Mouse (Mus musculus): ENCODE data around the gene Olfr698. TPM values are rescaled to one million over a fixed set of nuclear protein-coding genes. Genes with fewer than 3 reads are reported as not detected.
"Not testable (repeated sequence)": the region's sequence is repeated elsewhere in the genome, so short reads cannot be mapped to it uniquely, and the experiment has no call there.

Gene Olfr698
- polyA plus RNA-seq, 2 experiments, result not detected

- TF ChIP-seq POLR2A (IDR thresholded peaks at IDR 0.05; ENCODE audit: borderline replicate concordance, extremely low read depth, insufficient read depth, insufficient read length), result no peak
- Histone ChIP-seq H3K4me3 (replicated peaks; ENCODE audit: low read length) (no peak within 1 kb of the TSS), H3K9ac (ENCODE audit: low read depth, low read length, severe bottlenecking) (no peak within 1 kb of the TSS), H3K27me3 (ENCODE audit: control insufficient read depth, insufficient read depth, low read length) (no peaks in the 10 kb centered on the region), H3K4me2 (replicated peaks; ENCODE audit: low read depth, low read length, severe bottlenecking) (no peak within 1 kb of the TSS), H3K27ac (replicated peaks; ENCODE audit: low read depth, low read length) (no peak within 1 kb of the TSS), H3K4me1 (ENCODE audit: control insufficient read depth, insufficient read depth, low read length) (no peaks in the 10 kb centered on the region), H3K36me3 (ENCODE audit: control insufficient read depth, insufficient read depth, low read length) (no peaks in the 10 kb centered on the region), H3K9me3 (ENCODE audit: control insufficient read depth, low read length) (no peaks in the 10 kb centered on the region)
- DNase-seq (ENCODE audit: low spot score), result no peak
- ATAC-seq (ENCODE audit: low FRiP score, low read depth), result no peak
- 77% methylated on average over 1 of the region's 1 CpGs for WGBS
Measured at GRCm38 (mm10) chr7:106742343-106742742, 12.9 kb downstream of the Olfr698 start, which contains the start of gene Olfr697. Olfr697 (minus strand) TSS chr7:106742443.

- TF ChIP-seq POLR2A (IDR thresholded peaks at IDR 0.05; ENCODE audit: borderline replicate concordance, extremely low read depth, insufficient read depth, insufficient read length), result no peak
- no peak overlapping the region for H3K9ac ChIP-seq (ENCODE audit: low read depth, low read length, severe bottlenecking)
- no peak for ATAC-seq (ENCODE audit: low FRiP score, low read depth)
- H3K4me2 ChIP-seq (replicated peaks; ENCODE audit: low read depth, low read length, severe bottlenecking), result no peak overlapping the region
- no peak for DNase-seq (ENCODE audit: low spot score)
- H3K4me3 ChIP-seq (replicated peaks; ENCODE audit: low read length), result no peak overlapping the region
- H3K36me3 ChIP-seq (ENCODE audit: control insufficient read depth, insufficient read depth, low read length), result no peaks in the 10 kb centered on the region
- no peaks in the 10 kb centered on the region for H3K4me1 ChIP-seq (ENCODE audit: control insufficient read depth, insufficient read depth, low read length)
- no peak overlapping the region for H3K27ac ChIP-seq (replicated peaks; ENCODE audit: low read depth, low read length)
- H3K27me3 ChIP-seq (ENCODE audit: control insufficient read depth, insufficient read depth, low read length), result no peaks in the 10 kb centered on the region
- H3K9me3 ChIP-seq (ENCODE audit: control insufficient read depth, low read length), result no peaks in the 10 kb centered on the region
Measured at GRCm38 (mm10) chr7:106737028-106737427, 18.2 kb downstream of the Olfr698 start.

- Histone ChIP-seq H3K27ac (replicated peaks; ENCODE audit: low read depth, low read length) (no peak overlapping the region), H3K36me3 (ENCODE audit: control insufficient read depth, insufficient read depth, low read length) (no peaks in the 10 kb centered on the region), H3K4me2 (replicated peaks; ENCODE audit: low read depth, low read length, severe bottlenecking) (no peak overlapping the region), H3K4me3 (replicated peaks; ENCODE audit: low read length) (no peak overlapping the region), H3K9ac (ENCODE audit: low read depth, low read length, severe bottlenecking) (no peak overlapping the region), H3K4me1 (ENCODE audit: control insufficient read depth, insufficient read depth, low read length) (no peaks in the 10 kb centered on the region), H3K27me3 (ENCODE audit: control insufficient read depth, insufficient read depth, low read length) (no peaks in the 10 kb centered on the region), H3K9me3 (ENCODE audit: control insufficient read depth, low read length) (no peaks in the 10 kb centered on the region)
- DNase-seq (ENCODE audit: low spot score), result no peak
- WGBS, result 24% methylated on average over 2 of the region's 2 CpGs
- TF ChIP-seq POLR2A (IDR thresholded peaks at IDR 0.05; ENCODE audit: borderline replicate concordance, extremely low read depth, insufficient read depth, insufficient read length), result no peak
- no peak for ATAC-seq (ENCODE audit: low FRiP score, low read depth)
Measured at GRCm38 (mm10) chr7:106733717-106734116, 21.5 kb downstream of the Olfr698 start.

- not testable (repeated sequence) for ATAC-seq (ENCODE audit: low FRiP score, low read depth); H3K9me3 ChIP-seq (ENCODE audit: control insufficient read depth, low read length); H3K27me3 ChIP-seq (ENCODE audit: control insufficient read depth, insufficient read depth, low read length); H3K4me3 ChIP-seq (replicated peaks; ENCODE audit: low read length); H3K4me2 ChIP-seq (replicated peaks; ENCODE audit: low read depth, low read length, severe bottlenecking); DNase-seq (ENCODE audit: low spot score); H3K27ac ChIP-seq (replicated peaks; ENCODE audit: low read depth, low read length); H3K4me1 ChIP-seq (ENCODE audit: control insufficient read depth, insufficient read depth, low read length); H3K36me3 ChIP-seq (ENCODE audit: control insufficient read depth, insufficient read depth, low read length); H3K9ac ChIP-seq (ENCODE audit: low read depth, low read length, severe bottlenecking)
- WGBS, result 86% methylated on average over 2 of the region's 2 CpGs
Measured at GRCm38 (mm10) chr7:106725654-106726053, 29.5 kb downstream of the Olfr698 start.

GRCm38 (mm10) chr7:106716296-106716695 is 38.9 kb downstream of the Olfr698 start, which contains the start of gene Olfr695:
Olfr695 (minus strand) TSS chr7:106716396.
- ATAC-seq (ENCODE audit: low FRiP score, low read depth), result no peak
- no peak within 1 kb of the TSS for H3K4me3 ChIP-seq (replicated peaks; ENCODE audit: low read length)

GRCm38 (mm10) chr7:106711463-106711862 is 43.7 kb downstream of the Olfr698 start:
- 82% methylated on average over 6 of the region's 6 CpGs for WGBS
- no peaks in the 10 kb centered on the region for H3K27me3 ChIP-seq (ENCODE audit: control insufficient read depth, insufficient read depth, low read length)
- no peaks in the 10 kb centered on the region for H3K9me3 ChIP-seq (ENCODE audit: control insufficient read depth, low read length)
- no peak overlapping the region for H3K9ac ChIP-seq (ENCODE audit: low read depth, low read length, severe bottlenecking)
- DNase-seq (ENCODE audit: low spot score), result no peak
- no peak for ATAC-seq (ENCODE audit: low FRiP score, low read depth)
- no peaks in the 10 kb centered on the region for H3K4me1 ChIP-seq (ENCODE audit: control insufficient read depth, insufficient read depth, low read length)
- no peak overlapping the region for H3K4me2 ChIP-seq (replicated peaks; ENCODE audit: low read depth, low read length, severe bottlenecking)
- no peak overlapping the region for H3K4me3 ChIP-seq (replicated peaks; ENCODE audit: low read length)
- H3K36me3 ChIP-seq (ENCODE audit: control insufficient read depth, insufficient read depth, low read length), result no peaks in the 10 kb centered on the region
- no peak overlapping the region for H3K27ac ChIP-seq (replicated peaks; ENCODE audit: low read depth, low read length)
- TF ChIP-seq POLR2A (IDR thresholded peaks at IDR 0.05; ENCODE audit: borderline replicate concordance, extremely low read depth, insufficient read depth, insufficient read length), result no peak

More at GRCm38 (mm10) chr7:106716296-106716695, 38.9 kb downstream of the Olfr698 start, which contains the start of gene Olfr695:
- Histone ChIP-seq H3K27ac (replicated peaks; ENCODE audit: low read depth, low read length) (no peak within 1 kb of the TSS), H3K4me2 (replicated peaks; ENCODE audit: low read depth, low read length, severe bottlenecking) (no peak within 1 kb of the TSS), H3K4me1 (ENCODE audit: control insufficient read depth, insufficient read depth, low read length) (no peaks in the 10 kb centered on the region), H3K9me3 (ENCODE audit: control insufficient read depth, low read length) (no peaks in the 10 kb centered on the region), H3K36me3 (ENCODE audit: control insufficient read depth, insufficient read depth, low read length) (no peaks in the 10 kb centered on the region), H3K27me3 (ENCODE audit: control insufficient read depth, insufficient read depth, low read length) (no peaks in the 10 kb centered on the region), H3K9ac (ENCODE audit: low read depth, low read length, severe bottlenecking) (no peak within 1 kb of the TSS)
- no peak for DNase-seq (ENCODE audit: low spot score)
- no peak for TF ChIP-seq POLR2A (IDR thresholded peaks at IDR 0.05; ENCODE audit: borderline replicate concordance, extremely low read depth, insufficient read depth, insufficient read length)

GRCm38 (mm10) chr7:106707705-106708104 is 47.5 kb downstream of the Olfr698 start:
- not testable (repeated sequence) for DNase-seq (ENCODE audit: low spot score)

More at GRCm38 (mm10) chr7:106707705-106708104, 47.5 kb downstream of the Olfr698 start:
- not testable (repeated sequence) for ATAC-seq (ENCODE audit: low FRiP score, low read depth); H3K4me1 ChIP-seq (ENCODE audit: control insufficient read depth, insufficient read depth, low read length); H3K27ac ChIP-seq (replicated peaks; ENCODE audit: low read depth, low read length); H3K9me3 ChIP-seq (ENCODE audit: control insufficient read depth, low read length); H3K9ac ChIP-seq (ENCODE audit: low read depth, low read length, severe bottlenecking); H3K4me3 ChIP-seq (replicated peaks; ENCODE audit: low read length); H3K27me3 ChIP-seq (ENCODE audit: control insufficient read depth, insufficient read depth, low read length); H3K36me3 ChIP-seq (ENCODE audit: control insufficient read depth, insufficient read depth, low read length); H3K4me2 ChIP-seq (replicated peaks; ENCODE audit: low read depth, low read length, severe bottlenecking)
- 89% methylated on average over 10 of the region's 10 CpGs for WGBS

Data from limb, embryonic 14.5 days (tissue).